Mouse (Mus musculus) left cerebral cortex, postnatal 10 days (tissue): Measurements from ENCODE around the gene Adarb1. TPM values are rescaled to one million over a fixed set of nuclear protein-coding genes. Genes with fewer than 3 reads are reported as not detected.

Experiments used
- DNase-seq, 2 experiments: peaks; one replicate each; pipeline ENCODE4 v3.0.0; 2021 to 2022; ENCODE audit warnings: low spot score in 2 of 2, mixed read lengths in 1 of 2; ENCODE audit errors: extremely low spot score in 1 of 2
- intact Hi-C: fragments of 180-260 bp; cut with DNase I; formaldehyde crosslinking; loops from one replicate; pipeline ENCODE4 v1.15.1; 2025
- total RNA-seq, 2 experiments: library from RNA; stranded (reverse); gene quantifications; 2 replicates each; pipeline ENCODE4 v1.2.3; 2021

Adarb1 gene
- total RNA-seq, 2 experiments from 2014 or later: 99.5 to 107 TPM

DNA sequence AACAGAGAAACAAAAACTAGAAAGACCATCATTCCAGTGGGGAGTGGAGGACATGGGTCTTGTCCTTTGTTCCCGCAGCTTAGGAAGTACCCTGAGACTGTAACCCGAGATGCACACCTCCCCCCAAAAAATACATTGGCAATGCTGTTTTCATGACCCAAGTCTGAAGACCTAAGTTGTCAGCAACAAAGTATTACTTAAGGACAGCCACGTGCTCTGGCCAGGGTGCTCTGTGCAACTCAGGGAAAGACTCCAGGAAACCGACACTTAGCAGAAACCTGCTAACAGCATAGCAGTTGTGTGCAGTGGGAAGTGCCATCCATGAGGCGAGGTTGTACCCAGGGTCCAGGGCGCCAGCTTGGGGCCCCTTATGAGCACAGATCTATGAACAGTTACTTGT lies 22.2 kb upstream of the Adarb1 start:
- DNase-seq: no peak
- intact Hi-C loops: no loop called here

DNA sequence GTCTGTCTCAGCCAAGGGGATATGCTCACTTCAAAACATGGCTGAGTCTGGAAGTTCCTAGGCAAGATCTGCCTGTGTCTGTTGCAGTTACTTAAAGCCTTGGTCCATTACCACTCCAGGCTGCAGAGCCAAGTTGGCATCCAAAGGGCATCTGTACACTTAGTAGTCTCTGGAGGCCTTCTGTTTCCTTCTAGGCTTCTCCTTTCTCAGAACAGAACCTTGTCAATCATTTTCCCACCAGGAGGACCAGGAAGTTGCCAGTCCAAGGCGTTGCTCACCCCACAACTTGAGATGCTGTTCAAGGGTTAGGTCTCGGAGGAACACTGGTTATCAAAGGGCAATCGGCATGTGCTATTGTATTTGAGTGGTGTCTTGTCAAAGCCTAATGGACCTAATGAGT lies 21.0 kb upstream of the Adarb1 start:
- DNase-seq: no peak
- intact Hi-C loops: no loop called here

DNA sequence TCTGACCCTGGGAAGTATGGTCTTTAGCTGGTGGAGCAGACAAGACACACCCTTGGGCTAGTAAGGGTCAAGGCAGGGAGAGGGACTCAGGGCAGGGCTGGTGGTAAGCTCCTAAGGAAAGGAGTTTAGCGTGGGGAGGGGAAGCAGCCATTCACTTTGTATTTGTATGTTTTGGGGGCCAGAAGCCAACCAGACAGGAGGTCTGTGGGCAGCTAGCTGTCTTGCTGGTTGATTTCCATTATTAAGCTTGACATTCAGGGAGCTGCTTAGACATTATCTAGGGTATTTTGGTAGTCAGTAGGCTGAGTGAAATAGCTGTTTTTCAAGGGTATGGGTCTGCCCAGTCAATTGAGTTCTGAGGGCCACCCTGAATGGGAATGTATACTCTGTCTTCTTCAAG lies 20.0 kb upstream of the Adarb1 start:
- intact Hi-C loops: no loop called here
- peak in 1 of 2 experiments; percentile 1 for DNase-seq

DNA sequence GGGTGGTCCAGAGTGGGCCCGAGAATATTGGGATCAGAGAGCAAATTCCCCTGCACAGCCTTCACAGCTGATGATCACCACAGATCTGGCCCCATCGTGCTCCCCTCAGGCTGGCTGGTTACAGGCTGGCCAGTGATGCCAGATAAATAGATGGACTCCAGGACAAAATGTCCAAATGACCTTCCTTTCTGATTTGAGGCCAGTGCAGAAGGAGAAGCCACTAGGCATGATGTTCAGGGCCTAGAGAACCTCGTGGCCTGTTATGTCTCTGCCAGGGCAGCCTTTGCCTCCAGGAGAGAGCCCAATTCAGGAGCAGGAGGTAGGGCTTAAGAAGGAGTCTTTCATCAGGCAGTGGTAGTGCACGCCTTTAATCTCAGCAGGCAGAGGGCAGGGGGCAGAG lies 17.3 kb upstream of the Adarb1 start:
- intact Hi-C loops: no loop called here

DNA sequence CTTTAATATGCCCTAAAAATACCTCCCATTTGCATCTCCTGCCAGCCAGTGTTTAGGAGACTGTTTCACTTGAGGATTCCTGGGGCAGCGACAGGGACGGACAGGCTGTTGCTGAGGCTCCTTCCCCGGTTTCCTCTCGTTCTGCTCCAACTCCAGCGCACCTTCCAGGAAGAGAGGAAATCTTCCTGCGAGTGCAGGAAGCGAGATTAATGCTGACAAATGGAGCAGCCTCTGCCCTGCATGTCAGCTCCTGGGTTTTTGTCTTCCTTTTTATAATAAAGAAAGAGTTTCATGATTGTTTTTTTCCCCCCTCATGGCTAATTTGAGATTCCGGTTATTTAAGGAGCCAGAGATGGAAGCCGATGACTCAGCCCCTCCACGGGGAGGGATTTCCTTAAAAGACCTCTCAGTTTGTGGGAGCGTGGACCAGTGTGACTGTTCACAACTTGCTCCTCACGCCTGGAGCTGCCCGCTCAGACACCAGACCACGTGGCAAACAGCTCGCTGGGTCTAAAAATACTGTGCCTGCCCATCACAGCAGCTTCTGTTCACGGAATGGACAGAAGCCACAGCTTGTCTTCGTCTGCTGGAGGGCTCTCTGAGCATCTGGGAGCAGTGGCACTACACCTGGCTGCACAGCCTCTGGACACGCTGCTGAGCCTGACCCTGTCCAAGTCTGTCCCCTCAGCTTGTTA lies 16.5 kb upstream of the Adarb1 start:
- peak; percentile 74 to 79 for DNase-seq
- intact Hi-C loops: no loop called here

More for the DNA sequence above, 17.3 kb upstream of the Adarb1 start:
- no peak for DNase-seq

DNA sequence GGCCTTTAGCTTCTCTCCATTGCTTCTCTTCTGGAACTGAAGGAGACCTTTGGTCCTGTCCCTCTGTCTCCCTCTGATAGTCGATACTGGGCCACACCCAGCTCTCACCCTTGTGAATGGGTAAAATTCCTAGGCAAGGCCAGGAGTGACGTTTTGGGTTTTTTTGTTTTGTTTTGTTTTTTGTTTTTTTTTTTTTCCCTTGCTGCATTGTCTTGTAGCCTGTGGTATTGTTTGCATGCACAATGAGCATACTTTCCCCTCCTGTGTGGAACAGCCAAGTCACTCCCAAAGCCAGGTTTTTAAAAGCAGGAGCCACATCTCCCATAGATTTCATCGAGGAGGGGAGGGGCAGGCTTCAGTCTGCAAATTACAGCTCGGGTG lies 16.0 kb upstream of the Adarb1 start:
- DNase-seq: no peak
- intact Hi-C loops: no loop called here

DNA sequence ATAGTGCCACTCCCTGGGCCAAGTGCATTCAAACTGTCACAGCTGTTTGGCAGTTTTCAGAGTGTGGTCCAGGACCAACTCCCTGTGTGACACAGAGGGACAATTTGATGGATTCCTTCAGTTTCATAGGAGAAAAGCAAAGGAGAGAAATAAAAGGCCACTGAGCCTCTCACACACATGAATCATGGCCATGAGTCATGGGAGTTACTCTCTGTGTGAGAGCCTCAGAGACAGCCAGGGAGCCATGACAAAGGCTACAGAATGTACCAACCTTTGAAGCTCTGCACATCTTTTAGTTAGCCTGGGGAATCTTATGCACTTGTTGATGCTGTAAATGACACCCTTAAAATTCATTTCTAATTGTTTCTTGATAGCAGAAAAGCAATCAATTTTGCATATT lies 12.7 kb upstream of the Adarb1 start:
- DNase-seq: no peak
- intact Hi-C loops: no loop called here

DNA sequence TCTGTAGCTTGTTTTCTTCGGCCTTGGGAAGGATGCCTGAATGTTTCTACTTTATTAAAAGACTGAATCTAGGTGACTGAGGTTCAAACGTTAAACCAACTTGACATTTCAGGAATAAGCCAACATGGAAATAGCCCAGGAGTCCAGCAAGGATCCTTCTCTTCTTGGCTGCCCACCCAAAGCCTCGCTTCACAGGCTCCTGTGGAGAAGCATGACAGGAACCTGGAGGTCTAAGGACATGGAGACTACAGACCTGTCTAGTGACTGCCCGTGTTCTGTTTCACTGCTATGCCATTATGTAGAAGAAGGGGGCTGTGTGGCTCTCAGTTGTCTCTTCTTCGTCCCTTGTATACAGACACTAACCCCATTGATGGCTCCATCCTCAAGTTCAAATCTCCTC lies 11.9 kb upstream of the Adarb1 start:
- no peak for DNase-seq
- intact Hi-C loops: no loop called here

DNA sequence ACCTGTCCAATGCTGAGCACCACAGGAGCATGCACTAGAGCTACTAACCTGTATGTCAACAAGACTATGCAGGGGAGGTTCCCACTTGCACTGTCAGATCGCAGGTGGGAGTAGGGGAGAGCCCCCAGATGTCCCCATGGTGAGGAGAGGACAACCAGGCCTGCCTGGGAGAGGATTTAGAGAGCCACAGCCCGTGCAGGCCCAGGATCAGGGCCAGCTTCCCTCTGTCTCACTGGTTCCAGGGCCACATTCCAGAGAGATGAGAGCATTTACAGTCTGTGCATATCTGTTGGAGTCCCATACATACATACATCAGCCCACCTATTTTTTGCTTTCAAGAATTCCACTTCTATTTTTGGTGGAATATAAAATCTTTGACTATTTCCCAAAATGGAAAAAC lies 9.5 kb upstream of the Adarb1 start:
- intact Hi-C loops: no loop called here
- no peak for DNase-seq

DNA sequence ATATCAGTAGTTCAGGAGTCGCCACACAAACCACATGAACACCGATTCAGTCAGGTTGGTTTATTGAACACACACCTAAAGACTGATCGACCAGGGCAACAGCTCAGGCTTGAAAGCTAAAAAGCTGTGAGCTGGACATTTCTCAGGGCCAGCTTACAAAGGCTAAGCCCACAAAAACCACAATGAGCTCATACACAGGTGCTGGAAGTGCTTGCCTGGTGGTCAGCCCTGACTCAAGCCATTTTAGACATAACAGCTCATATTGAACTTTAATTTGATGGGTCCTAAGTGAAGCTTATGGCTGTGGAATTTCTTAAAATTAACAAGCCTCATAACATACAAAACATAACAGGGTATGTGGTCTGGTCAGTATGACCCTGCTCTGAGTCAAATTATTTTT lies 2.1 kb upstream of the Adarb1 start:
- intact Hi-C loops: no loop called here
- no peak for DNase-seq

DNA sequence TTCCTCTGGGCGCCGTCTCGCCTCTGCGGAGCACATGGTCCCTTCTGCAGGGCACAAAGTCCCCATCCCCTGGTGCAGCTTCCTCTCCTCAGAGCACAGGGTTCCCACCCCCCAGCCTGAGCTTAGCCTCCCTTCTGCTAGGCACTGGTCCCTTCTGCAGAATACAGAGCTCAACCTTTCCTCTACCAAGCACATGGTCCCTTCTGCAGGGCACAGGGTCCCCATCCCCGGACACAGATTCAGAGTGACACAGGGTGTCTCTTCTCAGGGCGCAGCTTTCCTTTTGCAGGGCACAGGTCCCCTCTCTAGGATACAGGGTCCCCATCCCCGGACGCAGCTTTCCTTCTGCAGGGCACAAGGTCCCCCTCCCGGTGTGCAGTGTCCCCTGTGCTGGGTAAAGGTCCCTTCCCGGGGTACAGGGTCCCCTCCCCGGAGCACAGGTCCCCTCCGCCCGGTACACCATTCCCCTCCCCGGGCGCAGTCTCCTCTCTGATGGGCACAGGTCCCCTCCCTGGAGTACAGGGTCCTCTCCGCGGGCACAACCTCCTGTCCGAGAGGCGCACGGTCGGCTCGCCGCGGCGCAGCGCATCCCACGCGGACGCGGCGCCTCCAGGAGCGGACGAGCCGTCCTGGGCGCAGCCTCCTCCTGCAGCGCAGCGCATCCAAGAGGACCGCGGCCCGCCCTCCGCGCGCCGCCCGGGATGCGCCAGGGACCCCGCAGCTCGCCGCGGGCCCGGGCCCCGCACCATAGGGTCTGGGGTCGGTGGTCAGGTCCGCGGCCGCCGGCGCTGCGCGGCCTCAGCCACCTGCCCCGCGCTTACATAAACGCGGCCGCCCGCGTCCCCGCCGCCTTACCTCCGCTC lies 599 bp downstream of the Adarb1 start:
- DNase-seq: peak in 1 of 2 experiments; percentile 61
- intact Hi-C loops: loop anchor here (5.0 kb wide), 1 partner anchor 90 kb away; no protein-coding TSS in a partner anchor

DNA sequence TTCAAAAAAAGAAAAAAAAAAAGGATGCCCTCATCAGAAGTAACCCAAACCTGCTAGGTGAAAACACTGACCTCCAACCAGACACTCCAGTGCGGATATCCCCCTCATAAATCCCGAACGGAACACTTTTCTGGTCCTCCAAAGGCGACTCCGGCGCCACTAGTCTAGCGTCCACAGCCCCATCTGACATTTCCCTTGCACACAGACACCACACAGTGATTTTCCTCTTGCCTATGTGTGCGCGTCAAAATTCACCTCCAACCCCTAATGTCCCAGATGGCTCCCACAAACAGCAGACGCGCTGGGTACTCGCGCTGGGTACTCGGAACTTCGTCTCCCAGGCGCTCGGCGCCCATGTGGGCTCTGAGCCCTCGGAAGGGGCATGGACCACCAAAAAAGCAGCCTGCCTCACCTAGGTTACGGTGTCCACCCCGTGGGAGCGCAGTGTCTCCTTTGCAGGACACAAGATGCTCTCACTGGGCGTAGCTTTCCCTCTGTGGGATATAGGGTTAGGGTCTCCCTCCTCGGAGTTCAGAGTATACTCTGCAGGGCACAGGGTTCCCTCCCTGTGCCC lies 1.3 kb downstream of the Adarb1 start:
- DNase-seq: no peak
- intact Hi-C loops: loop anchor here (5.0 kb wide), 1 partner anchor 91 kb away; no protein-coding TSS in a partner anchor

DNA sequence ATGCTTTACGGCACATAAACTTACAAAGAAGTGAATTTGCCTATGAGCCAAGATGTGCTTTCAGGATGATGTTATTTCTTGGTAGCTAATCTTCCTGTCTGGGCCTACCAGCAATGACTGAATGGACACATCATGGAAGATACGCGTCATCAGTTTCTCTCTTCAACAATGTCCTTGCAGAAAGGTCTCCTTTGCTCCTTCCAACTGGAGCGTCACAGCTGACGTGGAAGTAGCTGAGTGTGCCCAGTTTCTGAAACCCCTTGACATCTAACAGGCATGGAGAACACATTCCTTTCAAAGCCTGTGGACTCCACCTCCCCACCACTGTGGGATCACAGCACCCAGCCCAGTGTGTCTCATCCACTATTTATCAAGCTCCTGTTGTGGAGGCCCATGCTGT lies 2.2 kb downstream of the Adarb1 start:
- intact Hi-C loops: loop anchor here (5.0 kb wide), 1 partner anchor 91 kb away; no protein-coding TSS in a partner anchor
- no peak for DNase-seq

DNA sequence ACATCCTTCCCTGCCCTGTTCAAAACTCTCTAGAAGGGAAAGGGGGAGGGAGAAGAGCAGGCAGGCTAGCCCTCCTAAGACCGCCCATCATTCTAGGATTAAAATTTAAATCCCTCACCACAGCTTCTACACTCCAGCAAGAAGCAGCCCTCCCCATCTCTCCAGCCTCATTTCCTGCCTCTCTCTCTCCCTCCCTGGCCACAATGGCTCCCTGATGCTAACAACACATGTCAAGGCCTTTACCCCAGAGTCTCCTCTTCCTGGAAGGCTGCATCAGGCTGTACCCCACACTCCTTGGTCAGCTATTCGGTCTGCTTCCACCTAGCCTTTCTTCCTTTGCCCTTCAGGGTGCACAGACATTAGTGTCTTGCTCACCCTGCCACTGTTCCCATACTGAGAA lies 4.3 kb downstream of the Adarb1 start:
- intact Hi-C loops: no loop called here

DNA sequence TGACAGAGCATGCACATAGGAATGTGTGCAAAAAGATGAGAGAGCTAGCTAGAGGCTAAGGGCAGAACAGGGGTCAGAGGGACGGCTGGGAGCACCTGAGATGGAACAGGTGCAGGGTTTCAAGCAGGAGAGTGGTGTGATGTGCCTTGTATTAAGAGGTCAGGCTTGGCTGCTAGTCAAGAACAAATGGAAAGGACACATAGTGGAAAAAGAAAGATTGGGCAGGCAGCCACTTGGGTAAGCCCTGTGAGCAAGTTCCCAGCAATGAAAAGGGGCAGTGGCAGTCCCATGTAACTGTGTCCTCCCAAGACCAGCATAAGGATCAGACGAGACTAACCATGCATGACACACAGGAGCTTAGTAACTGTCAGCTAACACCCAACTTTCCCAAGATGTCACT lies 8.9 kb downstream of the Adarb1 start:
- intact Hi-C loops: no loop called here

More for the DNA sequence above, 4.3 kb downstream of the Adarb1 start:
- DNase-seq: no peak

DNA sequence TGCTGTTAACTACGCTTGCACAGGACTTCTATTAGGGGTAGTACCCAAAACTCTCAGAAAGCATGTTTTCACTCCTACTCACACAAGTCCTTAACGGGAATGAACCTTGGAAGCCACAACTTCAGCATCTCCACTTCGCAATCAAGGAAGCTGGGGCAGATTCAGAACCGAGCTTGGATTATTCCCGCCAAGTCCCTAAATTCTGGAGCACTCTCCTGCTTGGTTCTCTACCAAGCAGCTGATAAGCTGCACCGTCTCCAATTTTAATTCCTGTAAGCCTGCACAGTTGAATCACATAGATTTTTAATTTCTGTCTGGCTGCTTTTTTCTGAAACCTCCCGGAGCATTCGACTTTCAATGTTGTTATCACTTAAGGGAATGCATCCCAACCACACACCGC lies 9.8 kb downstream of the Adarb1 start:
- intact Hi-C loops: no loop called here

More for the DNA sequence above, 8.9 kb downstream of the Adarb1 start:
- no peak for DNase-seq

DNA sequence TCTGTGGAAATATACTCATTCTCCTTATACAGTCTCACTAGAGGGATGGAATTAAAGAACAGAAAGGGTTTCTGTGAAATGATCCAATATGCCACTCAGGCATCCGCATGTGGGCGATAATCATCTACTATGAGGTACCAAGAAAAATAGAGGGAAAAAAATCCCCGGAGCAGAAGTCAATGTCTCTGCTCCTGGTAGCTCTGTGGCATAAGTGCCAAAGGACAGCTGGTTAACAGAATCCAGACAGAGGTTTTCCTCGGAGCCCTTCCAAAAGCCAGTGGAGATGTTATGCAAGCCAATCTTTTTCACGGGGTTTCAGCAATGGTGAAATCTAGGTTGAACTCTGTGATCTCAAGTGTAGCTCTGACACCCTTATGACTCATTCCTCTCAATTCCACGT lies 11.6 kb downstream of the Adarb1 start:
- intact Hi-C loops: no loop called here
- DNase-seq: no peak

More for the DNA sequence above, 9.8 kb downstream of the Adarb1 start:
- no peak for DNase-seq

DNA sequence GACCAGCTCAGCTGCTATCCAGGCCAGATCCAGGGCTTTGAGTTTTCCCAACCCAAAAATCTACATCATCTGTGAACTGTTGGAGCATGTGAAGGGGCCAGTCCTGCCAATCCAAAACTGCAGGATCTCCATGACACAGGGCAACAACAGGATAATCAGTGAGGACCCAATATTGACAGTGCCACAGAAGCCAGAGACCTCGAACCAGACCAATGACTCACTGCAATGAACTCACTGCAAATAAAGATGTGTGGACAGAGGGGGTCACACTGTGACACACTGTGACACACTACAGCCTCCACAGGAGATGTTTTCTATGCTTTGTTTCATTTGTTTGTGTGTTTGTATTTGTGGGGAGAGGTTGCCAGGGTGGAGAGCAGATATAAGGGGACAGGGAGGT lies 15.6 kb downstream of the Adarb1 start:
- no peak for DNase-seq

DNA sequence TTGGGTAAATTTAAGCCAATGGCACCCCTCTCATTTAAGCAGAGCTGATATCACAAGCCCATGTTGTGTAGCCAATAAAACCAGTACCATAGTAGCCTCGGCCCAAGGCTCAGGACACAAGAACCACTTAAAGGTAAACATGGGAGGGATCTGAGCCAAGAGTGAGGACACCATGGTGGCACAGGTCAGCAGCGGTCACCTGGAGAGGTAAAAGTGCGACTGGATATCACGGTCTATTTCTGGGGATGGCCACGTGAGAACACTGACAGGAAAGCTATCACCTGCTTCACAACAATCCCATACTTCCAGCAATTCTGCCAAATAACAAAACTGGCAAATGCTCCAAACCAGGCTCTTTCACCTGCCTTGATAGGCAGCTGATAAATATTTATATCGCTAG lies 17.0 kb downstream of the Adarb1 start:
- intact Hi-C loops: no loop called here
- no peak for DNase-seq

More for the DNA sequence above, 15.6 kb downstream of the Adarb1 start:
- intact Hi-C loops: no loop called here

DNA sequence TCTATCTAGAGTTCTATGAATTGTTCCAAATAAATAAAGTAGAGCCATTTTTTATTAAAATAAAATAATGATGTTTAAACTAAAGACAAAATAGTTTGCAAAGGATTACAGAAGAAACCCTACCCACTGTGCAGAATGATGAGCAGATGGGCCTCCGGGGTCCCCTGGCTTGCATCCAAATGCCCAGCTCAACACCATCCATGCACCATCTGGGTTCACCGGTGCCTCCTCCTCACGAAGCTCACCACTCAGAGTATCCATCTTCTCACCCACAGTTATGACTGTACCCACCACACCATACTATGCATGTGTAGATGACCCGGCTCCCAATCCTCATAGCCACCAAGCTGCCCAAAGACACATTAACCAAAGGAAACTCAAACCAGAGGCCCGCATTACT lies 18.1 kb downstream of the Adarb1 start:
- DNase-seq: no peak
- intact Hi-C loops: no loop called here
